Mouse (Mus musculus): ENCODE data around the gene Ninl. TPM values are rescaled to one million over a fixed set of nuclear protein-coding genes. Genes with fewer than 3 reads are reported as not detected.

The Ninl gene
- polyA plus RNA-seq, 1 experiment from 2014 or later = 11.8 TPM

Other genes with a start within 250 kb of the Ninl start
- 52.4 and 55.4 TPM in 2 replicates for gene Abhd12, start 134.6 kb downstream of the Ninl start, polyA plus RNA-seq (2016; fragmentation: Nextera tagmentation; extraction: Ambion mirVana)
- 67.5 and 69.8 TPM in 2 replicates for gene Gins1, start 134.0 kb downstream of the Ninl start, polyA plus RNA-seq (2016; fragmentation: Nextera tagmentation; extraction: Ambion mirVana)
- 47.0 and 53.0 TPM in 2 replicates for gene Nanp, start within 50 bp of the Ninl start, polyA plus RNA-seq (2016; fragmentation: Nextera tagmentation; extraction: Ambion mirVana)
- not detected in 2 replicates for gene Gm14151, start 53.0 kb upstream of the Ninl start, polyA plus RNA-seq (2016; fragmentation: Nextera tagmentation; extraction: Ambion mirVana)
- gene Gm14147, start 58.9 kb upstream of the Ninl start, polyA plus RNA-seq (2016; fragmentation: Nextera tagmentation; extraction: Ambion mirVana) = not detected in 2 replicates

Data from hindbrain, embryonic 10.5 days (tissue).